Mouse (Mus musculus) ES-E14 (cell line): ENCODE data around the gene Krt25.

Source experiments
- CHD2 ChIP-seq: IDR thresholded peaks from 2 replicates; pipeline ENCODE4 v1.6.1; 2014; ENCODE audit warnings: mild to moderate bottlenecking, low read depth, low read length, inconsistent platforms
- MAFK ChIP-seq: IDR thresholded peaks from 2 replicates; pipeline ENCODE4 v1.6.1; 2014; ENCODE audit warnings: mild to moderate bottlenecking, low read depth, low read length, inconsistent platforms; ENCODE audit not compliant: insufficient read depth
- ZC3H11A ChIP-seq: IDR thresholded peaks from 2 replicates; pipeline ENCODE4 v1.6.1; 2012; ENCODE audit warnings: low read depth, mild to moderate bottlenecking, inconsistent platforms, low read length, borderline replicate concordance

DNA sequence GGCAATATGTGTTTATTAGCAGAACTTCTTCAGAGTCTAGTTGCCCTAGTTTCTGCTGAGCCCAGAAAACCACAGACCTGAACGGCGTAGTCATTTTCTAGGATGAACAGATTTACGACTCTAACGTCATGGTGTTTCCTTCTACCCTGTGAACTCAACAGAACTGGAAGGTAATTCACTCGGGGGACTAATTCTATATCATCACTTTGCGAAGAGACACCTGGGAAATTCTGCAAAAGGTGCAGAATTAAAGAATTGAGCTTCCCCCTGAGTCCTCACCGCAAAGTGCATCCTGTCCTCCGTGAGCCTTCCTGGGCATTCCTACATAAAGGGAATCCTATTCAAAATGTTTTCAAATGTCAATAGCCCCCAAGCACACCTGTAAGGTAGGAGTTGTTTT is 38.7 kb upstream of the Krt25 start:
- no peak for TF ChIP-seq MAFK
- TF ChIP-seq ZC3H11A, result no peak
- TF ChIP-seq CHD2, result no peak
